Mouse (Mus musculus) limb, embryonic 11.5 days (tissue): Measurements from ENCODE around the gene Lao1. TPM values are rescaled to one million over a fixed set of nuclear protein-coding genes. Genes with fewer than 3 reads are reported as not detected.

Source experiments
- polyA plus RNA-seq: library from polyadenylated mRNA; unstranded; fragments of >200 nt; fragmentation: Nextera tagmentation; extraction: Ambion mirVana; gene quantifications from 2 replicates; pipeline ENCODE4 v1.2.1, GENCODE M21; 2014

Lao1 gene
- polyA plus RNA-seq, 1 experiment from 2014 or later, result not detected

Other genes starting within 250 kb of the Lao1 start
- gene Olfr1340, start 241.4 kb upstream of the Lao1 start, polyA plus RNA-seq, result not detected in 2 replicates
- gene Olfr1339, start 229.4 kb upstream of the Lao1 start, polyA plus RNA-seq, result not detected in 2 replicates
- not detected in 2 replicates for gene Olfr1338, start 202.8 kb upstream of the Lao1 start, polyA plus RNA-seq
- gene Olfr1337, start 179.0 kb upstream of the Lao1 start, polyA plus RNA-seq, result not detected in 2 replicates
- not detected in 2 replicates for gene Olfr1335, start 151.6 kb upstream of the Lao1 start, polyA plus RNA-seq
- not detected in 2 replicates for gene Olfr1333, start 125.3 kb upstream of the Lao1 start, polyA plus RNA-seq
- gene Olfr1331, start 96.9 kb upstream of the Lao1 start, polyA plus RNA-seq, result not detected in 2 replicates
- gene Olfr1330, start 73.0 kb upstream of the Lao1 start, polyA plus RNA-seq, result not detected in 2 replicates
- not detected in 2 replicates for gene Olfr1329, start 44.1 kb upstream of the Lao1 start, polyA plus RNA-seq
- not detected in 2 replicates for gene Olfr1328, start 23.0 kb upstream of the Lao1 start, polyA plus RNA-seq
- 99.7 and 113 TPM in 2 replicates for gene Slc2a1, start 147.1 kb downstream of the Lao1 start, polyA plus RNA-seq
- gene Zfp691, start 212.6 kb downstream of the Lao1 start, polyA plus RNA-seq, result 10.0 and 13.7 TPM in 2 replicates
- 6.9 and 8.7 TPM in 2 replicates for gene Ermap, start 228.4 kb downstream of the Lao1 start, polyA plus RNA-seq
- gene Svbp, start 233.7 kb downstream of the Lao1 start, polyA plus RNA-seq, result 150 and 164 TPM in 2 replicates